Mouse (Mus musculus): Measurements from ENCODE around the gene Gm28053. TPM values are rescaled to one million over a fixed set of nuclear protein-coding genes. Genes with fewer than 3 reads are reported as not detected.

Gene Gm28053
- total and polyA plus RNA-seq, 2 experiments, result not detected

- Histone ChIP-seq H3K27ac (replicated peaks; ENCODE audit: insufficient read depth, low read depth, low read length) (no peak overlapping the region), H3K4me1 (ENCODE audit: control insufficient read depth, insufficient read depth, low read length) (no peaks in the 10 kb centered on the region), H3K27me3 (ENCODE audit: control insufficient read depth, insufficient read depth, low read length) (no peaks in the 10 kb centered on the region), H3K4me3 (ENCODE audit: insufficient read depth, low read depth, low read length) (no peak overlapping the region), H3K79me2 (ENCODE audit: control insufficient read depth, insufficient read depth, low read length) (no peaks in the 10 kb centered on the region), H3K9ac (ENCODE audit: low read depth, low read length) (no peak overlapping the region), H3K36me3 (ENCODE audit: control insufficient read depth, insufficient read depth, low read length) (no peaks in the 10 kb centered on the region)
- TF ChIP-seq CTCF (IDR thresholded peaks at IDR 0.05; ENCODE audit: low read depth, low read length) (no peak), POLR2A (IDR thresholded peaks at IDR 0.05; ENCODE audit: extremely low read depth, insufficient read depth, low read length) (no peak)
- no peak for DNase-seq (ENCODE audit: extremely low read depth, low read depth, low spot score)
- WGBS, result 63% methylated on average over 9 of the region's 9 CpGs
These were observed 49.9 kb downstream of the Gm28053 start for GRCm38 (mm10) chr6:48768178-48768869.

- no peaks in the 10 kb centered on the region for H3K4me1 ChIP-seq (ENCODE audit: control insufficient read depth, insufficient read depth, low read length)
- H3K27me3 ChIP-seq (ENCODE audit: control insufficient read depth, insufficient read depth, low read length), result no peaks in the 10 kb centered on the region
- H3K4me3 ChIP-seq (ENCODE audit: insufficient read depth, low read depth, low read length), result no peak overlapping the region
- H3K79me2 ChIP-seq (ENCODE audit: control insufficient read depth, insufficient read depth, low read length), result no peaks in the 10 kb centered on the region
- no peak for DNase-seq (ENCODE audit: extremely low read depth, low read depth, low spot score)
- 80% methylated on average over 3 of the region's 3 CpGs for WGBS
- H3K27ac ChIP-seq (replicated peaks; ENCODE audit: insufficient read depth, low read depth, low read length), result no peak overlapping the region
- no peak overlapping the region for H3K9ac ChIP-seq (ENCODE audit: low read depth, low read length)
- H3K36me3 ChIP-seq (ENCODE audit: control insufficient read depth, insufficient read depth, low read length), result no peaks in the 10 kb centered on the region
- TF ChIP-seq POLR2A (IDR thresholded peaks at IDR 0.05; ENCODE audit: extremely low read depth, insufficient read depth, low read length) (no peak), CTCF (IDR thresholded peaks at IDR 0.05; ENCODE audit: low read depth, low read length) (no peak)
These were observed 50.5 kb downstream of the Gm28053 start for GRCm38 (mm10) chr6:48768933-48769332.

- H3K4me3 ChIP-seq (ENCODE audit: insufficient read depth, low read depth, low read length), result no peak within 1 kb of the TSS
- 87% methylated on average over 3 of the region's 3 CpGs for WGBS
- no peak for TF ChIP-seq POLR2A (IDR thresholded peaks at IDR 0.05; ENCODE audit: extremely low read depth, insufficient read depth, low read length)
- TF ChIP-seq CTCF (IDR thresholded peaks at IDR 0.05; ENCODE audit: low read depth, low read length), result no peak
- no peaks in the 10 kb centered on the region for H3K79me2 ChIP-seq (ENCODE audit: control insufficient read depth, insufficient read depth, low read length)
- H3K27me3 ChIP-seq (ENCODE audit: control insufficient read depth, insufficient read depth, low read length), result no peaks in the 10 kb centered on the region
- no peak within 1 kb of the TSS for H3K9ac ChIP-seq (ENCODE audit: low read depth, low read length)
- H3K36me3 ChIP-seq (ENCODE audit: control insufficient read depth, insufficient read depth, low read length), result no peaks in the 10 kb centered on the region
- H3K4me1 ChIP-seq (ENCODE audit: control insufficient read depth, insufficient read depth, low read length), result no peaks in the 10 kb centered on the region
- no peak for DNase-seq (ENCODE audit: extremely low read depth, low read depth, low spot score)
- no peak within 1 kb of the TSS for H3K27ac ChIP-seq (replicated peaks; ENCODE audit: insufficient read depth, low read depth, low read length)
These were observed 52.3 kb downstream of the Gm28053 start, which contains the start of gene Gimap3 for GRCm38 (mm10) chr6:48770696-48771095. Gimap3 (minus strand) TSS chr6:48770851.

GRCm38 (mm10) chr6:48772030-48772429 is 53.6 kb downstream of the Gm28053 start:
- no peak for TF ChIP-seq POLR2A (IDR thresholded peaks at IDR 0.05; ENCODE audit: extremely low read depth, insufficient read depth, low read length)
- TF ChIP-seq CTCF (IDR thresholded peaks at IDR 0.05; ENCODE audit: low read depth, low read length), result peak; percentile 95
- WGBS, result 7% methylated on average over 8 of the region's 8 CpGs
- no peaks in the 10 kb centered on the region for H3K79me2 ChIP-seq (ENCODE audit: control insufficient read depth, insufficient read depth, low read length)
- H3K27ac ChIP-seq (replicated peaks; ENCODE audit: insufficient read depth, low read depth, low read length), result no peak overlapping the region
- DNase-seq (ENCODE audit: extremely low read depth, low read depth, low spot score), result peak; percentile 61
- H3K9ac ChIP-seq (ENCODE audit: low read depth, low read length), result no peak overlapping the region
- no peak overlapping the region for H3K4me3 ChIP-seq (ENCODE audit: insufficient read depth, low read depth, low read length)
- H3K4me1 ChIP-seq (ENCODE audit: control insufficient read depth, insufficient read depth, low read length), result no peaks in the 10 kb centered on the region
- H3K36me3 ChIP-seq (ENCODE audit: control insufficient read depth, insufficient read depth, low read length), result no peaks in the 10 kb centered on the region
- no peaks in the 10 kb centered on the region for H3K27me3 ChIP-seq (ENCODE audit: control insufficient read depth, insufficient read depth, low read length)

- H3K36me3 ChIP-seq (ENCODE audit: control insufficient read depth, insufficient read depth, low read length), result no peaks in the 10 kb centered on the region
- 81% methylated on average over 1 of the region's 1 CpGs for whole genome bisulfite sequencing
- H3K79me2 ChIP-seq (ENCODE audit: control insufficient read depth, insufficient read depth, low read length), result no peaks in the 10 kb centered on the region
- no peak overlapping the region for H3K4me3 ChIP-seq (ENCODE audit: insufficient read depth, low read depth, low read length)
- H3K4me1 ChIP-seq (ENCODE audit: control insufficient read depth, insufficient read depth, low read length), result peaks cover 13% of the 10 kb centered on the region; the same call in 1 of the 2 replicates
- no peak for DNase-seq (ENCODE audit: extremely low read depth, low read depth, low spot score)
- H3K27ac ChIP-seq (replicated peaks; ENCODE audit: insufficient read depth, low read depth, low read length), result peak overlapping the region; percentile 64
- H3K27me3 ChIP-seq (ENCODE audit: control insufficient read depth, insufficient read depth, low read length), result peaks cover 7% of the 10 kb centered on the region
- TF ChIP-seq CTCF (IDR thresholded peaks at IDR 0.05; ENCODE audit: low read depth, low read length), result no peak
- no peak for TF ChIP-seq POLR2A (IDR thresholded peaks at IDR 0.05; ENCODE audit: extremely low read depth, insufficient read depth, low read length)
- H3K9ac ChIP-seq (ENCODE audit: low read depth, low read length), result no peak overlapping the region
These were observed 66.0 kb downstream of the Gm28053 start for GRCm38 (mm10) chr6:48784406-48784805.

- Histone ChIP-seq H3K4me3 (ENCODE audit: insufficient read depth, low read depth, low read length) (no peak overlapping the region), H3K36me3 (ENCODE audit: control insufficient read depth, insufficient read depth, low read length) (no peaks in the 10 kb centered on the region), H3K27me3 (ENCODE audit: control insufficient read depth, insufficient read depth, low read length) (peaks cover 7% of the 10 kb centered on the region), H3K4me1 (ENCODE audit: control insufficient read depth, insufficient read depth, low read length) (peaks cover 13% of the 10 kb centered on the region; the same call in 1 of the 2 replicates), H3K9ac (ENCODE audit: low read depth, low read length) (no peak overlapping the region), H3K27ac (replicated peaks; ENCODE audit: insufficient read depth, low read depth, low read length) (no peak overlapping the region; the same call in 1 of the 2 replicates), H3K79me2 (ENCODE audit: control insufficient read depth, insufficient read depth, low read length) (no peaks in the 10 kb centered on the region)
- TF ChIP-seq CTCF (IDR thresholded peaks at IDR 0.05; ENCODE audit: low read depth, low read length), result no peak
- WGBS, result 61% methylated on average over 1 of the region's 1 CpGs
- peak; percentile 47 for DNase-seq (ENCODE audit: extremely low read depth, low read depth, low spot score)
These were observed 66.8 kb downstream of the Gm28053 start for GRCm38 (mm10) chr6:48785189-48785588.
